Mouse (Mus musculus): ENCODE data around the gene Gli3.

The Gli3 gene

DNA sequence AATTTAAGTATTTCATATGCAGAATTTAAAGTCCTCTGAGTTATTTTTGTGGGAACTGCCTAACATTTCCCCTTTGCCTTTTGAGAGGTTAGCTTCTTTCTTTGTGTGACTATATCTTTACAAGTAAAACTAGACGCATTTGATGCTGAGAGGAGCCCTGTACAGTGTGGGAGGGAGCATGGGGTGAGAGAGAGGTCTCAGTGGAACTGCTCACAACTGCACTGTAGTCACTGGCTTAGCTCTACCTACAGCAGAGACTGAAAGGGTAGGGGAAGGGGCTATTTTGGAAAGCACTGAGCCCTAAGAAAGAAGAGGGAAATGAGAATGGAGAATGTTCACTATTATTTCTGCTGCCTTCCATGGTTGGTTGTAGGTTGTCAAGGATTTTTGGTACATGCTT is 25.0 kb downstream of the Gli3 start:
- DNase-seq (ENCODE audit: low spot score in 2 of 2): no peak

DNA sequence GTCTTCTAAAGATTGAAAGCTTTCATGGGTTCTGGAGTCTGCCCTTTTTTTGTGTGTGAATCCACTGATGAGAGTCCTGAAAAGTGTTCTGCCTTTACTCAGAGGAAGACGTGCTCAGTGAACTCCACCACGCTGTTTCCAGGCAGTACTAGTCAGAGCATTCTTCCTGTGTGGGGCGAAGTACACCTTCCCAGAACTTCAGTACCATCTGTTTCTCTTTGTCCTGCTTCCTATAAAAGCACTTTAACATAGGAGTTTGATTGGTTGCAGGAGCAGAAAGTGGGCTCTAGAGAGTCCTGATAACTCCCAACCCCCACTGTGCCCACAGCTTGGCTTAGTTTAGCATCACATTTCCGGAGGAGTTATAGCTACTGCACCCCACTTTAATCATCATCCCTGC is 32.8 kb downstream of the Gli3 start:
- DNase-seq (ENCODE audit: low spot score in 2 of 2): no peak

DNA sequence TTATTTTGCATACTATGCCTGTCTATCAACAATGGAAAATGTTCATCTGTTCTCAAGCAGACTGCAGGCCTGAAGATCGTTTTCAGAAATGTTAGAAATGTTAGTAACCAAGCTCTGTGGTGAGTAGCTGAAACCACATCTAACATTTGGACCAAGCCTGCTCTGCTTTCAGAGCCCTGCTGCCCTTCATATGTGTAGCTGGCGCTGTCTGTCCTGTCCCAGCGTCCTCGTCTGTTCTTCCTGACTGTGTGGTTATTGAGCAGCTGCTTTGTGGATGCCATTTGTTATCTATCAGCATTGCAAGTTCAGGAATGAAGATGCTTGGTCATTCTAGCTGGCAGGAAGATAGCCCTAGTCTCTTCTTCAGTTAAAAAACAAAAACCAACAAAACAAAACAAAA is 35.3 kb downstream of the Gli3 start:
- no peak for DNase-seq (ENCODE audit: low spot score in 2 of 2)

DNA sequence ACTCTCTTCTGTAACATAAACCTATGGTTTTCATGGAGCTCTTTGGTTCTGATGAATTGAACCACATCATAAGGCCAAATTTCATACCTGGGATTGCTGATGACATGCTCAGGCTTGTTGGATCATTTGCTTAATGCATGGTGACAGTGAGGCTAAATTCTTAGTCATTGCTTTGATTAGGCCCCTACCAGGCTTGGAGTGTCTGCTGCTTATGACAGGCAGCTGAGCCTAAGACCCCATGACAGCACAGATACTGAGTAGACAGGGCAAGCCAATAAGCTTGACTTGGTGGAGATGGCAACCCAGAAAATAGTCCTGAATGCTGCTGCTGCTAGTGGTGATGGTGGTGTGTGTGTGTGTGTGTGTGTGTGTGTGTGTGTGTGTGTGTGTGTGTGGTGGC is 47.9 kb downstream of the Gli3 start:
- DNase-seq (ENCODE audit: low spot score in 2 of 2): no peak

DNA sequence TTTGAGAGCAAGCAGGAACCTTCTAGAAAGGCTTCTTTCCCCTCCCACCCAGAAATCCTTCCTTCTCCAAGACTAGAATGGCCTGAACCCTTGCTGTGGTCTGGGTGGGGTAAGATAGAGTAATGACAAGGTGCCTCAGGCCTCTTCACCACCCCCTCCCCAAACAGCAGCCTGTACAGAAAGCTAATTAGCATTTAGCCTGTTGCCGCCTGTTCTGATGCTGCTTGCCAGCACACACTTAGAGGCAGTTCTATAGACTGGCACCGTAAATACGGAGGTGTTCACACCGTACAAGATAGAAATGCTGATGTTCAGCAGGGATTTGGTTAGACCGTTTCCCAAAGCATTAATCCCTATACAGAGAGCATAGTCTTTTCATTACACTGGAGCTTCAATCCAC is 50.1 kb downstream of the Gli3 start:
- no peak for DNase-seq (ENCODE audit: low spot score in 2 of 2)

DNA sequence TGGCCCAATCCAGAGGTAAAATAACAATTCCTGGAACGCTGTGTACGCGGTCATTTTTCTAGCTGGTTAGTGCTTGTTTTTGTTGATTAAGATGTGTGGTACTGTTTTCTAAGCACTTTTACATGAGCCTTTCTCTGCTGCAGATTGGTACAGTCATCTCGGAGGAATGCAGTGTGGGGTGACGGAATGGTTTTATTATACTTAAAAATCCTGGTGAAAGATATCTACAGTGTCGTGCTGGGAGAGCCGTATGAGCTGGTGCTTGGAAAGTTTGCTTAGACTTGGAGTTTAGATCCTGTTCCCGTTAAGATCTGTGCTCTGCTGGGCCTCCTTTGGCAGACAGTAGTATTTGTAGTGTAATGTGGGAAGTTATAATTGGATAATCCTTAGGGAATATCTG is 51.0 kb downstream of the Gli3 start:
- no peak for DNase-seq (ENCODE audit: low spot score in 2 of 2)

DNA sequence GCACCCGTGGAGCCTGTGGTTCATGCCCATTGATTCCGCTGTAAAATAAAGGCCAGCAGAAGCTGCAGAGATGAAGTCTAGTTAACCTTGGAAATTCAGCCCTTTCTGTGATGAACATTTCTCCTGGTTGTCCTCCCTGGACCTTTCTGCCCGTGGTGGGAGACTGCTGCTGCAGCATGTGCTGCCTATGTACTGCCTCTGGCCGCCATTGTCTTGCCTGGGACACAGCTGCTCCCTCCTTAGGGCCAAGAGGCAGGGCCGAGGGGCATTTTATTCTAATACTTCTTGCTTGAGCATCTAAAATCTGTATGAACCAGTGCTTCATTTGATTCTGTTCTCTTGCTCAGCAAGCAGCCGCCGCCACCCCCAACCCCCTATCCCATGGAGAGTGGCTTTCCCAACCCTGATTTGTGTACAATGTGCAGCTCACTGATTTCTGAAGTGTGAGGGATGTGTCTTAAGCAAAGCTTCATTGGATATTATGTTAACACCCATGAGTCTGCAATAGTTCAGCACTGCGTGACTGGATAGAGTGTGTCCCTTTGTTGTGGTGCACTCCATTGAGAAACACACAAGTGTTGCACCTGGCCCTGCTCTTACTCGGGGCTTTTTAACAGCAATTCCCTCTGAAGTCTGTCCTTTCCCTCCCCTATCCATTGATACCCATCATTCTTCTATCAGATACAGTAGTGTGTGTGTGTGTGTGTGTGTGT is 54.2 kb downstream of the Gli3 start:
- DNase-seq (ENCODE audit: low spot score in 2 of 2): no peak

DNA sequence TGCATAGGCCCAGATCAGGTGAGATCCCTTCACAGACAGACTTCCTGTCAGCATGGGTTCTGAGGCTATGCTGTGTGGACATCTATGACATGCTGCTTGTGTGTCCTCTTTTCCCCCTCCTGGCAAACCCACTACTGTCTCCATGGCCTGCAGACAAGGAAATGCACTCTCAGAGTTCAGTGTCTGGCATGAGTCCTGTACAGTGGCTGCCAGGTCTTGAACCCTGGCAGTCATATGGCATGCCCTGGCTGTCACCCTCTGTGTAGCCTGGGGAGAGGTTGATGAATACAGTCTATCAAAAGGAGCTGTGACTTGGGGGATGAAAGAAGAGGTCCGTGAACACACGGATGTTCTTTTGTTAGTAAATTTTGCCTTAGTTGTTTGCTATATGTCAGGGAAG is 57.3 kb downstream of the Gli3 start:
- DNase-seq (ENCODE audit: low spot score in 2 of 2): no peak

DNA sequence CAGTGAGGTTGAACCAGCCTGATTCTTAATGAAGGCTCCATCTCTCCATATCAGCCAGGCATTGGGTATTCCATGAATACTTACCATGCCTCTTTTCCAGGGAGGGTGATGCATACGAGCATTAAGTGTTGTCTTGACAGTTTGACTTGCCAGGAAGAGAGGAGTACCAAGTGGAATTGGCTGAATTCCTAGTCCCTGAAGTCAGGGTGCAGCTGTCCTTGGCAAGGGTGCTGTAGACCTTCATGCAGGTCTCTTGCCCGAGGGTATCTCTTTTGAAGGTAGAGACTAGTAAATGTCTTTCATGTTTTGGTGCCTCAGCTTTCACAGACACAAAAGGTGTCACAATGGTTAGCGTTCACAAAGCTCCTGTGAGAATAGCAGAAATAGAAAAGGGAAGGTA is 59.1 kb downstream of the Gli3 start:
- DNase-seq (ENCODE audit: low spot score in 2 of 2): no peak

DNA sequence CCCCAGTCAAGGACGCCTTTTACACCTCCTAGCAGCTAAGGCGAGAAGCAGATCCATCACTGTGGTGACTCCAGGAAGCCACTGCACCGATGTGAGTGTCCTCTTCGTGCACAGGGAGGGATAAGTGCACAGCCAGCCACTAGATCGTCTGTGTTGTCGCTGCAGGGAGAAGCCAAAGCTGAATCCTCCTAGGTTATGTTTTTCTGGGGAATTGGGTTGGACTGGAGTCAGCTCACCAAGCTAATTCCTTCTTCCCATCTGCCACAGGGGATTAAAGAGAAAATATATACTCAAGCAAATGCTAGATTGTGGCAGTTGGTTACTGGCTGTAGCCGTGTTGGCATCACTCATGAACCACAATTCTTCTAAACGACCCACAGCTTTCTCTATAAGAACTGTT is 61.2 kb downstream of the Gli3 start:
- DNase-seq (ENCODE audit: low spot score in 2 of 2): no peak

DNA sequence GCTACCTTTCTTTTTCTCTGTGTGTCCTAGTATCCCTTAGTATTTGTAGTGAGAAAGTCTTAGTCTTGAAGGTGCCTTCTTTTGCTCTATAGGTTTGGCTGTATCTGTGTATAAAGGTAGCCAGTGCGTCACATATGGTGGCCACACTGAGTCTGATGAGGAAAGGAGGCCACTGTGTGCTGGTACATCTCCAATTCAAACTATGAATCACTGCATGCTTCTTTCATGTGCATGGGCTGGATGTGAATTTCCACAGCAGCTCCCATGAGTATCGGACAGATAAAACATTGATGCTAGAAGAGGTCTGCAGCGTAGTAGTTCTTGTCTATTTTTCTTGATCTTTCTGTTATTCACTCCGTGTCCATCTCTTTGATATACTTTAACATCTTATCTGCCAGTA is 63.7 kb downstream of the Gli3 start:
- no peak for DNase-seq (ENCODE audit: low spot score in 2 of 2)

DNA sequence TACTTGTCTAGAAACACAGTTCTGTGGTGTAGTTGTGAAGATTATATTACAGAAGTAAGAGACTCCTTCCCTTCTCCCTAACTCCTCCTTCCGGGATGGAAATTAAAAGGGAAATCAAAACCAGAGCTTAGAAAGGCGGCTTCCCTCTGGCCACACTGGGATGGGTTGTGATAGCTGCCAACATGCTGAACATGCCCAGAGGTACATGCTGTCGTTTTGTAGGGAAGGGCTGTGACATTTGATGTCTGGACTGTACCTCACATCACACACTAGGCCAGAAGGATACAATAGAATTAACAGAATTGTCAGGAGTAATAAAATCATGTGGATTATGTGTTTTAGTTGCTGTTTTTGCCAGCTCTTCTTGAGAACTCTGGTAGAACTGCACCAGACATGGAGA is 68.5 kb downstream of the Gli3 start:
- no peak for DNase-seq (ENCODE audit: low spot score in 2 of 2)

DNA sequence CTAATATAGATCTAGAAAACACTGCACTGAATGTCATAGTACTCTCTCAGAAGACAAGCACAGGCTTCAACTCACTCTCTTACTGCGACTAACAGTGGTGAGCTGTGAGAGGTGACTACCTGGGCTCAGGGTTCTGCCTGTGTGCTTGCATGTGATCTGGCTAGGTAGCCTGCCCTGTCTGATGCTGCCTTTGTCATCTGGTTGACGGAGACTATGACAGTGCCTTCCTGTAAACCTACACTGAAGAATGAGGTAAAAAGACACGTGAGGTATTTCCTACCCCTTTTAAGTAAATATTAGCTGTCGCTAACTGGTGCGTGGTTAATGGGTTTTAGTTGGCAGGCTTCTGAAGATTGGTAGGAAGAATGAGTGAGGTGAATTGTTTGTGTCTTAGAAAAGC is 74.2 kb downstream of the Gli3 start:
- no peak for DNase-seq (ENCODE audit: low spot score in 2 of 2)

DNA sequence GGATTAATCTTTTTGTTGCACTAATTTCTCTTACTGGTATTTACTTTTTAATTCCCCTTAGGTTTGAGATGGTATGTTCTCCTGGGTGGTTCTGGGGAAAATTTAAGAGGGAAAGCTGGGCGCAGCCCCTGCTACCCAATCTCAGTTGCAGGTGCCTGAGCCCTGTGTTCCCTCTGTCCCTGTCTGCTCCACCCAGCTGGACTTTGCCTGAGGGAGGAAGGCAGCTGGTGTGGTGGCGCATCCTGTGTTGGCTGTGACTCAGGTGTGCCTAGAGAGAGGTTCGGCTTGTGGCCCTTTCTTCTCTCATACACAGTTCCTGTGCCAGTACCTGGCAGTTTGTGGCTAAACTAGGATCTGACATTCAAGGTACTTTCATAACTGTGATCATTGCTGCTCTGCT is 74.6 kb downstream of the Gli3 start:
- DNase-seq (ENCODE audit: low spot score in 2 of 2): no peak

DNA sequence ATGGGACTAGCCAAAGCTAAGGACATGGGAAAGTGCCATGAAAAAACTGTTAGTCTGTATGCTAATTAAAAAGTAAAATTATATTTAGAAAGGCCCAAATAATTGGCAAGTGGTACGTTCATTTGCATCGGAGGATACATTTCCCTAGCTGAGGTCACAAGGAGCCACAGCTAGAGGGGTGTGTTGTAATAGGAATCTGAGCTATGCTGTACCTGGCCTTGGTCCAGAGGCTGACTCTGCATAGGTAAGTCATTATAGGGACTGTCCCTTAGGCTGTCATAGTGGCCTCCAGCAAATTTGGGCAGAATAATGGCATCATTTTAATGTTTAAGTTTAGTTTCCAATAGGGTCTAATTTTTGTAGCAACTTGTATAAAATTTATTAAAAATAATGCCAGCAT is 75.4 kb downstream of the Gli3 start:
- no peak for DNase-seq (ENCODE audit: low spot score in 2 of 2)

DNA sequence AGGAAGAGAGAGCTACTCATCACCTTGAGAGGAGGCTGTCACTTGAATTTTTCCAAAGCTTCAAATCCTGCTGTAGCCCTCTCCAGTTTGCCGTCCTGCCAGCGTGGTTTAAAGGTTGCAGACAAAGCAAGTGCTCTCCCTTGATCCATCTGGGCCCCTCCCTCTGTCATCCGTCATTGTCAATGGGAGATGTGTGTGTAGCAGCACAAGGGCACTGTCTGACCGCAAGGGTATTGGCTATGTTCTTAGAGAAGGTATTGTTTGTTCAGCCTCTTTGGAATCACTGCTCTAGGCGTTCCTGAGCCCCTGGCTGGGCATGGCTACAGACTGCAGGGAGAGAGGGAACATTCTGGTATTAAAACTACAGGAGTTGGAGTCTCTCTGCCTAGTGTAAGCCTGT is 79.0 kb downstream of the Gli3 start:
- DNase-seq (ENCODE audit: low spot score in 2 of 2): no peak

DNA sequence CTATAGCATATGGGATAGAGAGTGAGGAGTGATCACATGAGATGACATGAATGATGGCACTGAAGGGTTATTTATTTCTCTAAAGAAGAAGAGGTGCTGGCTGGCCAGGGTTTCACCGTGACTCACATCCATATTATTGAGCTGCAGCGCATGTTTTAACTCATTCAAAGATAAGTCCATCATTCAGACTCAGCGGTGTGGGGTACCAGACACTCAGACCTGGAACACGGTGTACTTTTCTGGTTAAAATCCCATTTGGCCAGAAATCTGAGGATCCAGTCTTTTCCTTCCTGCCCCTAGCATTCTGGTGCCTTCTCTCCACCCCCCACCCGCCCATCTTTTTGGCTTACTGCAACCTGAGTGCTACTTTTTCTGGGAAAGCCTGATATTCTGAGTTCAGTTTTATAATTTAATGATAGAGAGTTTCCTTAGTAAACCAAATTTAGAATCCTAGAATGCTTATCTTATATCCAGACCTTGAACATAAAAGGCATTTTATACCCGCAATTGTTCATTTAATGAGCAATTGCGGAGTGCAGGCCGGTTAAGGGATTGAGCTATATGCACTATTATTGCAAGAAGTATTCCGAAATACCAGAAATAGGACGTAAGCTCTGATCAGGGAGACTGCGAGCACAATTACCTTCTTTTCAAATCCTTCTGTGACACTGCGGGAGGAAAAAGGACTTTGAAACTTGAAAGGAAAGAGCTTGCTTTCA is 80.3 kb downstream of the Gli3 start:
- DNase-seq (ENCODE audit: low spot score in 2 of 2): no peak

DNA sequence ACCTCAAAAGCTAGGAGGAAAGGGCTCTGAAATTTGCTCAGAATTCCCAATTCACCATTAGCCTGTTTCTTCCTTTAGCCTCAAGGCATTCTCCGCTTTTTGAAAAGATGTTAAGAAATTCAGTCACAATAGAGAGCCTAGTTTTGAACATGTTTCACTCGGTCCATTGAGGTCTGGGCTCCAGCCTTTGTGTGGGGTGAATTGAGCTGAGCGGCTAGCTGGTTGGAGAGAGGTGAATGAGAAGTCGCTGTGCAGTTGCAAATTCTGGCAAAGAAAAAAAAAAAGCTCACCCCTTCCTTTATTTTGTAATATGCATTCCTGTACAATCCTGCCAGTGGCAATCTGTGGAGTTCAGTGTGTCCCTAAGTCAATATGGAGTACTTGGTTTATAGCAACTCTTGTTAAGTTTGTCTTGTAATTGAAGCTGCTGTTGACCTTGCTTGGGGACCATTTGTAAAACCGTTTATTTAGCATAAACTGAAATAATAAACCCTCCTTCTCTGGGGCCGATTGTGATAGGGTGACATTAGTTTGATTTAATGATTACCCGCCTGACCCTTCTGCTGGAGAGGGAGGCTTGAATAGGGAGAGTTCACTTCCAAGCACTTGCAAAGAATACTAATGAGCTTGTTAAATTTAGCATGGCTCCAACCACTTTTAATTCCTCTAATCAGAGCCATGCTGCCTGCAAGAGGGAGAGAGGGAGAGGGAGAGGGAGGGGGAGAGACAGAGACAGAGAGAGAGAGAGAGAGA is 81.0 kb downstream of the Gli3 start:
- DNase-seq (ENCODE audit: low spot score in 2 of 2): no peak

DNA sequence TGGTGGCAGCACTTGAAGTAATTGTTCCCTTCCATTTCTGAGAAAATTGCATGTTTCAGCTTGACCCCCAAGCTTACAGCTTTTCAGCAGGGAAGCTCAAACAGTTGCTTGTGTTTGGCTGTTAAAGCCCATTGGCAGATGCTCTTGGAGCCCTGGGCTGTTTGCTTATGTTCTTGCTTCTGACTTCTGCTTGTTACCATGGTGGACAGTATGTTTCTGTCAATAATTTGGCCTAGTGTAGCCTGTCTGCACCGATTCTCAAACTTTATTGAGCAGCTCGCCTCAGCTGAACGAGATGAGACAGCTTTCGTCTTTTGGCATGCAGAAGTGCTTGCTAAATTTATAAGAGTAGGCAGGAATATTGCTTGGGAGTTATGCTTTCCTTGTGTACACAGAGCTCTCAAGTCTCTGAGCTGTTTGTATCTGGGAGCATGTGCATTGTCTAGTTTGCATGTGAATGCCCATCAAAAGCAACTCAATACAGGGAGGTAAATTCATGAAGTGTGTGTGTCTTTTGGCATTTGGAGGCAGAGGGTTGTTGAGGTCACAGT is 82.4 kb downstream of the Gli3 start:
- DNase-seq (ENCODE audit: low spot score in 2 of 2): no peak

DNA sequence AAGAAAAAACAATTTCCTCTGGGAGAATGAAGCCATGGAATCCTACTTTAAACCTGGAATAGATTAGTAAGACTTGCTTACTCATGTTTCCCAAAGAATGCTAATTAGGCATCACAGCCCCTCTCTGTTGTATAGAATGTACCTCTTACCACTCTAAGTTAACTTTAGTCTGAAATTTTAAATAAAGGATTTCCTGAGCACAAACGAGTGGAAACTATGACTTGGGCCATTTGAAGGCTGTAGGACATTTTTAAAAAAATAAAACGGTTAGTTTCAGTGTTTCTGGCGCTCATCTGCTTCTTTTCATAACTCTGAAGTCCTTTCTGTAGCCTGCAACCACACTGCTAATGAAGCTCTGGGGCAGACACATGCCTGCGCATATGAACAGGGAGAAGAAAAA is 83.2 kb downstream of the Gli3 start:
- DNase-seq (ENCODE audit: low spot score in 2 of 2): no peak

DNA sequence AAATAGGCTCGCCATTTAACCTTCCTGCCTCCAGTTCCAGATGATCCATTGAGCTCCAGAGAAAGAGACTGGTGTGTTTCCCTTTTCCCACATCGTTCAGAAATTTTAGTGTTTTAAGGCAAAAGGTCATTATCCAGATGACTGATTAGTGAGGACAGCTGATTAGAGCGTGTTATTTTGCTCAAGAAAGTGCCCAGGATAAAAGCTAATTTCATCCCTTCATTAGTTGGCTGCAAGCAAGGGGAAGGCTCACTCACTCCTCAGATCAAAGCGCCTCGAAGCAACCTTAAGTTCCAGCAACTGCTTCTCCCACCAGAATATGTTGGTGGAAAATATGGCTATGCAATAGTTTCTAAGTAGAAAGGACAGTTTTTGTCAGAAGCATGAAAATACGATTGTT is 86.4 kb downstream of the Gli3 start:
- DNase-seq (ENCODE audit: low spot score in 2 of 2): no peak

DNA sequence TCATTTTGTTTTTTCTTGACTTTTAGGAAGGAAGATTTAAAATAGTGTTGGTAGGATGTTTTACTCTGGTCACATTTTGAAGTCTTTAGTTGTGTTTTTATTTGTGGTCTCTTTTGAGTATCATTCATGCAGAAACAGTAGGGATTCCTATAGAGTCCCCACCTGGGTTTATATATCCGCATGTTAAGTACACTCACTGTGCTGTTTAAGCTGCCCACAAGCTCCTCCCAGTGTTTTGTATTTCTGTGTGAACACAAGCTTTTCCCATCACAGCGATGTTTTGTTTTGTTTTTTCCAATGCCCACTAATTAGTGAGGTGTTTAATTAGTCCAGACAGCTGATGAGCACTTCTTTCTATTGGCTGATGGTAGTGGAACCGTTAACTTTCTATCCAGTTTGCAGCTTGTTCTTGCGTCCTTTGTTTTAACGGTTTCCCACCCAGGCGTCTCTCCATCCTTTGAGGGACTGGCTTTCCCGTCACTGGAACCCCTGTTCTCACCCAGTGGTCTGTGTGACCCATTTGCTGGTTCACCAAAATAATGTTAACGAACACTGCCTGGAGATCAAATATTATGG is 87.1 kb downstream of the Gli3 start:
- DNase-seq (ENCODE audit: low spot score in 2 of 2): no peak

All from cerebellum, postnatal 4 days (tissue).